Mouse (Mus musculus) left cerebral cortex, postnatal 14 days (tissue): ENCODE measurements around the gene Shisa3. TPM values are rescaled to one million over a fixed set of nuclear protein-coding genes. Genes with fewer than 3 reads are reported as not detected.
A peak's percentile ranks its signal among the peaks of the same experiment; 100 is the strongest.

Experiments used
- DNase-seq, 2 experiments: peaks; one replicate each; pipeline ENCODE4 v3.0.0; 2021 to 2022; ENCODE audit warnings: low spot score in 2 of 2, mixed read lengths in 1 of 2
- intact Hi-C: fragments of 180-260 bp; cut with DNase I; formaldehyde crosslinking; loops from one replicate; pipeline ENCODE4 v1.15.1; 2025
- total RNA-seq, 2 experiments: library from RNA; stranded (reverse); gene quantifications; 2 replicates each; pipeline ENCODE4 v1.2.3; 2021

Shisa3 gene
- total RNA-seq, 2 experiments from 2014 or later = 1.7 TPM

- intact Hi-C loops = no loop called here
- no peak for DNase-seq
These were observed 22.2 kb downstream of the Shisa3 start for GRCm38 (mm10) chr5:67629861-67630260.

GRCm38 (mm10) chr5:67631261-67631660 is 23.6 kb downstream of the Shisa3 start:
- intact Hi-C loops = no loop called here
- no peak for DNase-seq

GRCm38 (mm10) chr5:67633138-67633782 is 25.6 kb downstream of the Shisa3 start:
- intact Hi-C loops = no loop called here
- no peak for DNase-seq

GRCm38 (mm10) chr5:67633831-67634268 is 26.2 kb downstream of the Shisa3 start:
- intact Hi-C loops = no loop called here
- DNase-seq = no peak

- DNase-seq = no peak
- intact Hi-C loops = no loop called here
These were observed 26.7 kb downstream of the Shisa3 start for GRCm38 (mm10) chr5:67634339-67634738.

- intact Hi-C loops = no loop called here
- DNase-seq = no peak
These were observed 33.1 kb downstream of the Shisa3 start for GRCm38 (mm10) chr5:67640596-67641312.

- no peak for DNase-seq
- intact Hi-C loops = no loop called here
These were observed 33.9 kb downstream of the Shisa3 start for GRCm38 (mm10) chr5:67641406-67642120.

GRCm38 (mm10) chr5:67643537-67644255 is 36.0 kb downstream of the Shisa3 start:
- intact Hi-C loops = no loop called here
- peak in 1 of 2 experiments; percentile 40 for DNase-seq

GRCm38 (mm10) chr5:67646756-67647529 is 39.3 kb downstream of the Shisa3 start:
- no peak for DNase-seq
- intact Hi-C loops = no loop called here

- intact Hi-C loops = no loop called here
- DNase-seq = peak in 1 of 2 experiments; percentile 44
These were observed 39.9 kb downstream of the Shisa3 start for GRCm38 (mm10) chr5:67647568-67647967.

GRCm38 (mm10) chr5:67649156-67649555 is 41.5 kb downstream of the Shisa3 start:
- DNase-seq = no peak
- intact Hi-C loops = no loop called here

GRCm38 (mm10) chr5:67650021-67650420 is 42.3 kb downstream of the Shisa3 start:
- intact Hi-C loops = no loop called here
- DNase-seq = no peak

GRCm38 (mm10) chr5:67652468-67652867 is 44.8 kb downstream of the Shisa3 start:
- DNase-seq = no peak
- intact Hi-C loops = no loop called here

- no peak for DNase-seq
- intact Hi-C loops = no loop called here
These were observed 45.9 kb downstream of the Shisa3 start for GRCm38 (mm10) chr5:67653543-67653942.

GRCm38 (mm10) chr5:67654572-67654971 is 46.9 kb downstream of the Shisa3 start:
- intact Hi-C loops = no loop called here
- peak in 1 of 2 experiments; percentile 30 for DNase-seq

GRCm38 (mm10) chr5:67655696-67656519 is 48.2 kb downstream of the Shisa3 start:
- DNase-seq = no peak
- intact Hi-C loops = no loop called here

GRCm38 (mm10) chr5:67656821-67657259 is 49.2 kb downstream of the Shisa3 start:
- intact Hi-C loops = no loop called here

GRCm38 (mm10) chr5:67659864-67660263 is 52.2 kb downstream of the Shisa3 start:
- DNase-seq = no peak
- intact Hi-C loops = no loop called here

More at GRCm38 (mm10) chr5:67656821-67657259, 49.2 kb downstream of the Shisa3 start:
- DNase-seq = no peak
